Mouse (Mus musculus) forelimb bud, embryonic 11.5 days (tissue): ENCODE data around the gene Obscn.
A peak's percentile ranks its signal among the peaks of the same experiment; 100 is the strongest.

Experiments
- DNase-seq: peaks from one replicate; pipeline ENCODE4 v3.0.0-alpha.2; 2012; ENCODE audit warnings: low read depth, low spot score

Gene Obscn

DNA sequence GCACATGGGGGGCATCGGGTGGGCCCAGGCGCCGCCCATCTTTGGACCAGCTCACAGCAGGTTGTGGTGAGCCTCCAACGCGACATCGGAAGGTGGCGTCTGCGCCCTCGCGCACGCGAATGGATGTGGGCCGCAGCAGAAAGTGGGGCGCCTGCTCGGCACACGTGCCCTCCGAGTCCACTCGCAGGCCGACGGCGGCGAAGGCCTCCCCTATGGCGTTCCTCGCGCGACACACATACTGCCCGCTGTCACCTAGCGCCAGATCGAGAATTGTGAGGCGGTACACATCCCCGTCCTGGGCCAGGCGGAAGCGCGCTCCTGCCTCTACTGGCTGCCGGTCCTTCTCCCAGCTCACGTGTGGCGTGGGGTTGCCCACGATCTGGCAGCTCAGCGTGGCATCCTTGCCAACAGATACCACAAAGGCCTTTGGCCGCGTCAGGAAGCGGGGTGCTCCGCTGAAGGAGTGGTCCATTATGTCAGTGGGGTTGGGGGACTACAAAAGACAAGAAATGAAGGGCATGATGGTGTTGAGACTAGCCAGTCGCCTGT is at the start of gene Obscn:
Obscn (minus strand) TSS at position 499 of the 549 bp plus-strand sequence.
- DNase-seq: no peak

DNA sequence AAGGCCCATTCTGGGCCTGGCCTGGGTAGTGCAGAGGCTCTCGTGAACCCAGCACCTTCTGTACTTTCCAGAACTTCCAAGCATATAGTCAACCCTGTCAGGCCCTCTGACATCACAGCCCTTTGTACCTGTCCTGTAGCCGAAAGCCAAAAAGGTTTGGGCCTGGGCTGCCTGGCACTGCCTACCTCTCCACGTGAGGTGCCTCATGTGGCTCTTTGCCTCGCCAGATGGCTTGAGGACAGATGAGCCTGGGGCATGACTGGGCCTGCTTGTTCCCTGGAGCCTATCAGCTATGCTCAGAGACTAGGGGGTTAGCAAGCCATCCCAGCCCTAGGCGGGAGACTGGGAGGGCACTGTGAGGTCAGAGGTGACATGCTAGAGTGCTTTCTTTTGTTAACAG is 49.3 kb upstream of the Obscn start:
- no peak for DNase-seq

DNA sequence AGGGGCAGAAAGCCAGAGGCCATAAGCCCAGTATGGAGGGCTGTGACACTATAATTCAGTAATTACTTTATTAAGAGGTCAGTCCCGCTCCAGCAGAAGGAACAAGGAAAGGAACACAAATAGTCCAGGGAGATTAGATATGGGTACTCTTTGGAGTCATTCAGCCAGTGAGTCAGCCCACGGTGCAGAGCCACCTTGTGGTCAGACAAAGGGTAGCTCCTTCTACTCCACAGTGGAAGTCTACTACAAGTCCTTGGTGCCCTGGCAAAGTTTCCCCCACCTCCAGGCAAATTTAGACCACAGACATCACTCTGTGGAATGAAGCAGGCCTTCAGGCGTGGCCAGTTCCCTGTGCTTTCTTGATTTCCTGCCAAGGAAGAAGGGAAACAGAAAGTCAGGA is 47.6 kb upstream of the Obscn start:
- peak; percentile 27 for DNase-seq

DNA sequence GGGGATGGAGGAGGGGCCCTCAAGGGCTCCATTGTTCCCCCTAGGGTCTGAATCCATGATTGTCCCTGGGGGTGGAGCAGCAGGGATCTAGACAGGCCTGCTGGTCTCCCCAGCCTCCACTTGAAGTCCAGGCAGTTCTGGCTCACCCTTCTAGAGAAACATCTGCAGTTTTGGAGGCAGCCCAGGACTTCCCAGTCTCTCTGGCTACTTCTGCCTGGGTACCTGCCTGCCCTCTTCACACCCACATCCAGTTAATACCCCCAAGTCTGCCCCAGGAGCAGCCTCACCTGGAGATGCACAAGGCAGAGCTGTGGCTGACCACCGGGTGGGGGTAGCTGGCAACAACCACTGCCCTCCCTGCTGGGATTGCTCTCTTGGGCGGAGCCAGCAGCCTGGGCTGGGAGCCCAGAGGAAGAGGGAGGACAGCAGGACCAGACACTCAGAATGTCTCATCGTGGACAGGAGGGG is 46.7 kb upstream of the Obscn start, which contains the start of gene Gjc2:
Gjc2 (minus strand) TSS at position 350 of the 468 bp plus-strand sequence.
- DNase-seq: no peak

DNA sequence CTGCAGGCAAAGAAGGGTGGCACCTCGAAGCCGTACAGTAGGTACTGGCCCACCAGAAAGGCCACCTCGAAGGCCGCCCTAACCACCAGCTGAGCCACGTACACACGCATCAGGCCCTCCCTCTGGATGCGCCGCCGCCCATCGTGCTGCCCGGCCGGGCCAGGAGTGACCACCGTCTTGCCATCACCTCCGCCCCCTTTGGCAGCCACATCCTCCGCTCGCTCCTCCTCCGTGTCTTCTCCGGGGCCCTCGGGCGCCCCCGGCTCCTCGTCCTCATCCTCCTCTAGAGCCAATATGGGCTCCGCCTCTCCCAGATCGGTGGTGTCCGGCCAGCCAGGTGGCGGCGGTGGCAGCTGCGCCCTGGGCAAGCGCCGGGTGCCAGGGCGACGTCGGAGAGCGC is 40.7 kb upstream of the Obscn start:
- no peak for DNase-seq

DNA sequence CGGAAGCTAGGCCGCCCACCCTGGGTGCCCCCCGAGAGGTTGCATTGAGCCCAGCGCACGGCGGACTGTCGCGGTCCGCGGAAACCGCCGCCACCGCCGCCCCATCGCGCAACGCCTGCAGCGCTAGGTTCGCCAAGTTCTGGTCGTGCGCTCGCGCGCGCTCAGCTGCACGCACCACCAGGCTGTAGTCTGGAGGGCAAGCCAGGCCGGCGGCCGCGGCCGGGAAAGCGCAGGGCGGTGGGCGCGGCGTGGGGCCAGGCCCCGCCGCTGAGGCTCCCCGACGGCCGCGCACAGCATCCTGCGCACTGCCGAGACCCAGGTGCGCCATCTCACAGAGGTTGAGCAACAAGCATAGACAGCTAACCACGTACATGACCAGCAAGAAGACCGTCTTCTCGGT is 40.3 kb upstream of the Obscn start:
- DNase-seq: no peak

DNA sequence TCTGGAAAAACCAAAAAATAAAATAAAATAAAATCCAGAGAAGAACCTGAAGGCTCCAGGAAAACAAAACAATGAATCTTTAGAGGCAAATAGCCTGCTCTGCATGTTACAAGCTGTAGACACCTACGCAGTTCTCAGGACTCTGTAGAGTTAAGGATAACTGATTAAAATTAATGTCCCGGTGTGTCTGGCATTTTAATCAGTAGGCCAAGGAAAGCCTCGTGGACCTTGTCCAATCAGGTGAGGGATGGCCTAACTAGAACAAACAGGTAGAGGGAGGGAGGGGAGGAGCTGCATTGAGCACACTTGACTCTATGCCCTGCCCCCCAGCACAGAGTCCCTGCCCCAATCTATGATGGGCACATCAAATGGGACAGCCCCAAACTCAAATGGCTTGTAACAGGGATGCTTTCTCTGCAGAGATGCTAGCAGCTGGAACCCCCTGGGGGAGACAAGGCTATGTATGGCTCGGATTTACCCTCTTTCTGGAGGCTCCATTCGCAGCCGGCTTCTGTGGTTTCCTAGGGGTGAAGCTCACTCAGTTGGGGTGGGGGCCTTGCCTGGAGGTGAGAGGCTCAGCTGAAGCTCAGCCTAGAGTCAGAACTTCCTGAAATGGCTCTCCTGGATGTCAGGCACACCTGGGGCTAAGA is 38.1 kb upstream of the Obscn start:
- DNase-seq: no peak

DNA sequence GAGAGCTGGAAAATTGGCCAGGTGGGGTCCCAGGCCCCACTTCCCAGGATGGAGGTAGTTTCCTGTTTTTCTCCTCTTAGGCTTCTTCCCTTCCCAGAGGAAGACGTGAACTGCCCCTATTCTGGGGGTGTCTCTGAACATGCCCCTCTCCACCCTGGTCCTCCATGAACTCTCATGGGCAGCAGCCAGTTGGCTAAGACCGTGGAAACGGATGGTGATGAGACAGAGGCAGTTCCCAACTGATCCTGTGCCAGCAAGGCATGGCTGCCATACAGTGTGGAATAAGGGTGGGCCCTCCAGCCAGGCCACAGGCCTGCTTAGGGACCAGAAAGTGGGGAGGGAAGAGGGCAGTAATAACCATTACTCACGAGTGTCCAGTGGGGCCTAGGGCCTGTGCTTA is 34.3 kb upstream of the Obscn start:
- no peak for DNase-seq

DNA sequence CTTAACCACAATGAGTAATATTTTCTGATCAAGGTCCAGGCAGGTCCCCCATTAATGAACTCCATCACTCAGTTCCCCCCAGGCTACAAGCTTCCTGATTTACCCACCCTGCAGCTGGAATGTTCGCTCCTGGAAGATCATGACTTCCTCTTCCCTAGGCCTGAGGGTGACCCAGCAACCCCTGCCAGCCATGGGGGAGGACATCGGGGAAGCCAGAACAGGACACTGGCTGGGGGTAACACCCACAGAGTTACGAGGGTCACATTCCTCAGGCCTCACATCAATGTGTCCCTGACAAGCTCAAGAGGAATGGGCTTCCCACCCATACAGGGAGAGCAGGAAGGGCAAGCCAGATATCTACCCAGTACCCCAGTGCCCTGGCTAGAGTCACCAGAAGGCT is 33.6 kb upstream of the Obscn start:
- no peak for DNase-seq

DNA sequence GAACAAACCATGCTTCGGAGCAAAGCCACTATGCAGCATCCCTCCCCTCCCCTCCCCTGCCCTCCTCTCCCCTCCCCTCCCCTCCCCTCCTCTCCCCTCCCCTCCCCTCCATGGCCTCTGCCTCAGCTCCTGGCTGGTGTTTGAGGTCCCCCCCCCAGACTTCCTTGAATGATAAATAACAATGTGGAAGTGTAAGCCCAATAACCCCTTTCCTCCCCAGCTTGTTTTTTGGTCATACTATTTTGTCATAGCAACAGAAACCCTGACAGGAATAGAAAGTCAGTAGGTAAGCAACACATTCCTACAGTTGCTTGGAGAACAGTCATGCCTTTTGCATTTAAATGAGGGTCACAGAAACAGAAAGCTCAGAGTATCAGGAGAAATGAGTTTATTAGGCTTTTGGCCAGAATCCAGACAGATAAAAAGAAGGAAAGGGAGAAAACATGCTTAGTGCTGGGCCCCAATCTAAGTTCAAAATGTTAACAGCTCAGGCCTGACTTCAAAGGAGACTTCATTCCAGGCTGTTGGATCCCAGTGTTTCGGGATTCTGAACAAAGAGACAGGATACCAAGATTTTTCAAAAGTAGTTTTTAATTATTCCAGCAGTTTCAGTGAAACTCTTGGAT is 29.5 kb upstream of the Obscn start:
- no peak for DNase-seq

DNA sequence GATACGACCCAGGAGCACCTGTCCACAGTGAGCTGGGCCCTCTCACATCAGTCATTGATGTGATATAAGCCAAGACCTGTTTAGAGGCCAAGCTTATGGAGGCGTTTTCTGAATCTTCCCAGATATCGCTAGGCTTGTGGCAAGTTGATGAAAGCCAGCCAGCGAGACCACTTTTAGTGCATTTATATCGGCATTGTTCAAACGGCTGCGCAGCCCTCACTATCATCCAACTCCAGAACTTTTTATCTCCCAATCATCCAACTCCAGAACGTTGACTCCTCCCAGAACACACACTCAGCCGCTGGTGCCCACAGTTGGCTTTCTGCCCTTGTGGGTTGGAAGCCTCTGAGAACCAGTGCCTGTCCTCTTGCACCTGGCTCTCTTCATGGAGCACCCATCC is 28.2 kb upstream of the Obscn start:
- DNase-seq: no peak

DNA sequence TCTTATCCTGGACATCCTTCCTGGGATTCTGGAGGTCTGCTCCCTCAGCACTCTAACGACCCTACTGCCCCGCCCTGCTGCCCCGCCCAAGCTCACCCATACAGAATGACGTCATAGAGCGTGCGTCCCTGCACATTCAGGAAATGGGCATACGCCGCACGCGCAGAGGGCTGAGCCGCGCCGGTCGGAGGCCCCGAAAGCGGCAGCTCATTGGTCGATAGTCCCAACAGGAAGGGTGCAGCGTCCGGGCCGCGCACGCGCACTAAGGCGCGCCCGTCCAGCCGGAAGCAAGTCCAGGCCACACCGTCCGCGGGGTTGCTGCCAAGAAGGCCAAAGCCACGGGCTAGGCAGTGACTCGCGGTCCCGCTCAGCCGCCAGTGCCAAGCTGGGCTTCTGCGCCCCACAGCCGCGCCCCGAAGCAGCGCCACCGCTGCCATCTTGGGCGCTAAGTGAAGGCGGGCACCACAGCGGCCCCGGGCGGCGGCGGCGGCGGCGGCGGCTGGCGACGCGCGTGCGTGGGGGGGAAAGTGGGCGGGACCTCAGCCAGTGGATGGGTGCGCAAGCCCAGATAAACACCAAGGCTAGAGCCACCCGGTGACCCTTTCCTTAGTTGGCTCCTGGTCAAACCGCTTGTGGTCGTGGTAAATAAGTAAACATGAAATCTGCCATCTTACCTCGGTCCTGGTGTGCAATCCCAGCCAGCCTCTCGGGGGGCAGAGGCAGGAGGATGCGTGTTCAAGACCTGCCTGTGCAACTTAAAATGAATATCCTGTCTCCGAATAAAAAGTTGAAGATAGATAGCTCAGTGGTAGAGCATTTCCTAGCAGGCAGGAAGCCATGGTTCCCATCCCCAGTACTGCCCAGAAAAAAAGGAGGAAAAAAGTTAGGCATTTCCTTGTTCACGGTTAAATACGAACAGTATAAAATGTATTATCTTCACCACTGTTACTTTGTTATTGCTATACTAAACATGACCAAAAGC is 27.3 kb upstream of the Obscn start, which contains the start of gene Iba57:
Iba57 (minus strand) TSS at position 485 of the 982 bp plus-strand sequence.
- DNase-seq: peak; percentile 99

DNA sequence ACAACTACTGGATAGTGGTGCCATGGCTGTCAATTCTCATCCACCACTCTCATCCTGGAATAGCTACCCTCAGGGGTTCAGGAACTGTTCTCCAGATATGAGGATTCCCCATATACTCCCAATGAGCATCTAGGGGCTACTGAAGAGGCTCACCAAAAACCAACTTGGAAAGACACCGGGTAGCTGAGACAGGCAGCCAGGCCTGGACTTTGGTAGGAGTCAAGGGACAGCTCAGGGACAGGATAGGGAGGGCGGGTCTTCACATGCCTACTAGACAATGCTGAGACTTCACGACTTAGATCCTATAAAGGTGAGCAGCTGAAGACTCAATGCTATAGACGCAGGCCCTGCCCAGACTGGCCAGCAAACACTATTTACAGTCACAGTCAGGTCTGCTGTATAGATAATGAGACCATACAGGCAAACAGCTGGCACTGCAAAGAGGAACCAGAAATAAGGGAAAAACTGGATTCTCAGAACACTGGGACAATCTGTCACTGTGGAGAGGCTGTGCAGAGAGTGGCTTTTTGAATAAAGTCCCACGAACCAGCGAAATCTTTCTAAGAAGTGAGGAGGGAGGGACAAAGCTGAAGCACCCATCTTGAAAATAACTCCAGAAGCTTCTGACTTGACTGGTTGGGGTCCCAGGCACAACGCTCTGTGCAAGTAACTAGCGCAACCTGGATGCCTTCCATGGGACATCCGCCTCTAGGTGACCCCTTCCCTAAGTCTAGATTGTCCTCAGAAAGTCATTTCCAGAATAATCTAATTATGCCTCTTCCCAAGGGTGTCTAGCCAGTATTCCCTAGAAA is 26.4 kb upstream of the Obscn start:
- DNase-seq: no peak

DNA sequence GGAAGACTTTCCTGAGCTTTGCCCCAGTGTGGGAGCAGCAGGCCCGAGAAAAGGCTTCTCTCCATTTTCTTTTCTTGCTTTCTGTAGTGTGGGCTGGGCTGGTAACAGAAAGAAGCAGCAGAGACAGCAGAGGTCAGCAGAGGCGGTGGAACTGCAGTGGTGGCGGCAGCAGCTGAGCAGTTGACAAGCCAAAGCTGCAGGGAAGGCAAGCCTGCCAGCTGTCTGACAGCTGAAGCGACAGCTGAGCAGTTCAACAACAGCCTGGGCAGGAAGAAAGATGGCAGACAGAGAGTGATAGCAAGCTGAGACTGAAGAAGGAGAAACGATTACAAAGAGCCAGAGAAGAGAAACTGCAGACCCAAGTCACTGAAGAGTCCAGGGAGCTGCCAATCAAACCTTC is 25.2 kb upstream of the Obscn start:
- DNase-seq: no peak

DNA sequence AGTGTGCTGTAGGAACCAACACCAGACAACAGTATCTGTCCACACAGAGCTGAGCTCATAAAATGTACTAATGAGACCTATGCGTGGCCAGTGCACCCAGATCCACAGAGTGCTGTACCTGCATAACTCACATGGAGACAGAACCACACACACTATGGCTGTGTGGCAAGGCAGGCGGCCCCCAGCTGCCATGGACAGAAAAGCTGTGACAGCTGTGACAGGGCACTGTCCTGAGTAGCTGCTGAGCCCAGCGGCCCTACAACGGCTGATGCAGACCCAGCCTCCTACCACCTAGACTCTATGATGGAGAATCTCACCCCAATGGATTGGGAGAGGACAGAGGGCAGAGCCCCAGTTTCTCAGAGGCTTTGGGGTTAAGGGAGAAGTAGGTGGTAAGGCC is 23.4 kb upstream of the Obscn start:
- DNase-seq: no peak

DNA sequence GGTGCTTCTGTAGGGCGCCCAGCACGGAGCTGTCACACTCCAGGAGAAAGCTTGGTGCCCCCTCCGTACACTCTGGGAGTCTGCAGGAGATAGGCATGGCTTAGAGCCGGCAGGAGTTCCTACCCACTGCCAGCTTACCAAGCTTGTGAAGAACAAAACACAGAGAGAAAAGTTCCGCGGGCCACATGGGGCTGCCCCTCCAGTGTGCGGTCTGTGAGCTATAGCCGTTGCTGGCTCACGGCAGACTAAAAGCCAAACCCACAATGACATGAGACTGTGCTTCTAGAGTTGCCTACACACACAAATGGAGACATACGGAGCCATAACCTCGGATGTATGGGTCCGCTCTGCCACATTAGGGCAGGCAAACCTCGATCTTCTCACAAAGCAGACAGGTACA is 22.9 kb upstream of the Obscn start:
- DNase-seq: no peak

DNA sequence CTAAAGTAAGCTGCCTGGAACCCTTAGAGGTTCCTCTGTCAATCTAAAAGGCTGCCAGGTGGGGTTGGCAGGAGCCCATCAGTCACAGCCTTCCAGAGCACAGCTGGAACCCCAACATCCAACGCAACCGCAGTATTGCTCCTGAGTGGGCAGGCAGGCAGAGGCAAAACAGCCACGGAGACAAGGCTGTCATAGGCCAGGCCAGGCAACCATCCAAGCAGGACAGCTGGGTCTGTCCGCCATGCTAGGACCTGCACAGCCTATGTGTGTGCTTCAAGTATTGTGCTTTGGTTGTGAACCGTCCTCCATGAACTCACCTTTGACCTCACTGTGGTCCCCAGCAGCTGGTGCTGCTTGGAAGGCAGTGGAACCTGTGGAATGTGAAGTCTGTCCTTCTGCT is 19.7 kb upstream of the Obscn start:
- no peak for DNase-seq

DNA sequence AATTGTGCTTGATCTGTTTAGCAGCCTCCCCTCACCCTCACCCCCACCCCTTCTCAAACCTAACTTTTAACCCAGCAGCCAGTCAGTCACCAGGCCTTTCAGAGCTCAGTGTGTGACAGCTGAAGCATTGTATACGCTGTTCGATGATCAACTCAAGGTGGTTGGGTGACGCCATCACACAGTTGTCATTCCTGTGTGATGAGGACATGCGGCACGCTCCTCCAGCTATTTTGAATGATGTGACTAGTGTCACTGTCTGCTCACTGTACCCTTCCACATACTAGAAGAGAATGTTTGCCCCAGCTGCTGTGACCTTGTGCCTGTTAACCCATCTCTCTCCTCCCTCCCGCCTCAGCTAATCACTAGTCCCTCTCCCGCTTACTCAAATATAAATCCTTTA is 18.0 kb upstream of the Obscn start:
- DNase-seq: no peak

DNA sequence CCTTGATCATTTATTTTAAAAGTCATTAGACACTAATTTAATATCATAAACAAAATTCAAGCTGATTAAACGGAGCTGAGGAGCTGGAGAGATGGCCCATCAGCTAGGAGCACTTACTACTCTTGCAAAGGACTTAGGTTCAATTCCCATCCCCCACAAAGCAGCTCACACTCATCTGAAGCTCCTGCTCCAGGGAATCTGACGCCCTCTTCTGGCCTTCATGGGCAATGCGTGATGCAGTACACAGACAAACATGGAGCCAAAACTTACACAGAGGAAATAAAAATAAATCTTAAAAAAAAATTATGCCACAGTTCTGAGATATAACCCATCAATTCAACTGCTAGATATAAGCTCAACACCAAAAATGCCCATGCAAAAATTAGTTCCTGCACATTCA is 15.5 kb upstream of the Obscn start:
- no peak for DNase-seq

DNA sequence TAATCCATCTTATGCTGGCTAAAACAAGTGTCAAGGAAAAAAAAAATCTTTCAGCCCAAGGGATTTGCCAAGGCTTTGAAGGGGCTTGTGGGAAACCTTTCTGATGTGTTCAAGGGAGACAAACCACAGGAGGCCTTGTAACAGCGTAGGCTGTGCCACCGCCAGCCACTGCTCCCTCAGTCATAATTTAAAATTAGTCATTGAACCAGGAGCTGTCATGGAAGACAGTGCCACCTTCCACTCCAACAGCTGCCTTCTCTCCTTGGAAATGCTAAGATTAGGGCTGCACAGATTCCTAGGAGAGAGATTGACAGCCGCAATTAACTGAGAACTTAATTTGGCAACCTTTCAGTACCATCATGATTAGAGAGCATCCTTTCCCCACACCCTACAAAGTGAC is 13.1 kb upstream of the Obscn start:
- no peak for DNase-seq

DNA sequence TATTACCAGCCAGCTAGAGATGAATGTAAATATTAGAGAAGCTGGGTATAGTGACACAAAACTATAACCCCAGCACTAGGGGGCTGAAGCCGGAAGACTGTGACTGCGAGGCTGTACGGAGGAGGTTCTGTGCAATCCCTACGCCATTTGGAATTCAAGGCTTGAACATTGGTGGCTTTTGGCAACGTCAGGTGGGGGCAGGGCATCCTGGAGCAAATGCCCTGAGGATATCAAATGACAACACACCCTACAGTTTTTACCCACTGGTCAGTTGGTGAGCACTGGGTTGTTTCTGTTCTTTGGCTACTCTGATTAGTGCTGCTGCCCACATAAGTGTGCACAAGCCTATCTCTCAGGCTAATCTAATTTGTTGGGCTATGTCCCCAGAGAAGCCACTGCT is 6.8 kb upstream of the Obscn start:
- no peak for DNase-seq
